Mouse (Mus musculus) gastrocnemius, postnatal 10 days (tissue): ENCODE measurements around the gene Supt4a. TPM values are rescaled to one million over a fixed set of nuclear protein-coding genes. Genes with fewer than 3 reads are reported as not detected.

Experiments used
- DNase-seq: peaks from one replicate; pipeline ENCODE4 v3.0.0; 2021; ENCODE audit warnings: mixed read lengths
- microRNA-seq, 2 experiments: library from miRNA; unstranded; fragments of <30 nt; microRNA quantifications; one replicate each; pipeline ENCODE4 v1.2.0; 2021
- total RNA-seq, 2 experiments: library from RNA; stranded (reverse); gene quantifications; 2 replicates each; pipeline ENCODE4 v1.2.3; 2021

Gene Supt4a
- total RNA-seq, 2 experiments from 2014 or later: 38.6 to 42.6 TPM

DNA sequence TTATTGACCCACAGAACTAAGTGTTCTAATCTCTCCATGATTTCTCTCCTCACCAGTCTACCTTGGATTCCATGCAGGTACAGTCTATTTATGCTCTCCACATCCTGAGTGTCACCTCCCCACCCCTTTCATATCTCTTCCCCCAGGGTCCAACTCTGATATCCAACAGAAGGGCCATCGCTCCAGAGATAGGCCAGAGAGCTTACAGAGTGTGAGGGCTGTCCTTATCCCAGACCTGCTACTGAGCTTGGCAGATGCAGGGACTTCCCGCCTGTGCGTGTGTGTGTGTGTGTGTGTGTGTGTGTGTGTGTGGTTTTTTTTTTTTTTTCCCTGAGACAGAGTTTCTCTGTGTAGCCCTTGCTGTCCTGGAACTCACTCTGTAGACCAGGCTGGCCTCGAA, 31.4 kb downstream of the Supt4a start:
- DNase-seq: no peak

DNA sequence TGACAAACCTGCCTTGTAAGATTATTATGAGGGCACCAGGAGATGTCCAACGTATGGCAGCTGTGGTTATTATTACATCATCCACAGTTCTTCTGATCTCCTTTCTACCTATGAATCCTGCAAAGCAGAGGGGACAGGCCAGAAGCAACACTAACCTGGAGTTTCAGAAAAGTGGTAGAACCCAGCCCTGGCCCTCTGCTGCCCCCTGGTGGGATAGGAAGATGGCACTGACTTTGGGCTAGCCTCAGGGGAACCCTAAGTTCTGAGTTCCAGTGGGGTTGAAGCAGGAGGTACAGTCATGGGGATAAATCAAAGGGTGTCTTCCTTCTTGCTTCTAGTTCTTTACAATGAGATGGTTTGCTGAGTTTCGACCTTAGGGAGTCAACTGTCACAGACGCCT, 33.6 kb downstream of the Supt4a start:
- peak; percentile 77 for DNase-seq

DNA sequence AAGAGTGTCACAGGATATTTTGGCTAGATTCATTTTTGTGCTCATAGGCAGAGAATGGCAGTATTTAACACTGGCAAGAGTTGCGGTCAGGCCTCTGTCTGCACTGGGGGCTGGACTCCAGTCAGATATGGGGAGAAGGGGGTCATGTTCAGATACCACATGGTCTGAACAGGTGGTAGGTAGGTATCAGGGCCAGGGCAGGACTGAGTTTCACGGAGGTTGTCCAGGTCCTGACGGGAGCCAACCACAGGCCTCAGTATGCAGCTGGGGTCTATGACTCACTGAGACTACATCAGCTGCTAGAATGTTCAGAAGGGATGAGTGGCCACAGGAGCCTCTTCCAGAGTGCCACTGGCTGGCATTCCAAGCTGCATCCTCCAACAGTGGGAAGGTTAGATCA, 35.0 kb downstream of the Supt4a start:
- no peak for DNase-seq

- DNase-seq: peak; percentile 31
Observed at GRCm38 (mm10) chr11:87778100-87778765, 40.9 kb downstream of the Supt4a start.

- DNase-seq: no peak
Observed at GRCm38 (mm10) chr11:87778915-87779314, 41.6 kb downstream of the Supt4a start.

DNA sequence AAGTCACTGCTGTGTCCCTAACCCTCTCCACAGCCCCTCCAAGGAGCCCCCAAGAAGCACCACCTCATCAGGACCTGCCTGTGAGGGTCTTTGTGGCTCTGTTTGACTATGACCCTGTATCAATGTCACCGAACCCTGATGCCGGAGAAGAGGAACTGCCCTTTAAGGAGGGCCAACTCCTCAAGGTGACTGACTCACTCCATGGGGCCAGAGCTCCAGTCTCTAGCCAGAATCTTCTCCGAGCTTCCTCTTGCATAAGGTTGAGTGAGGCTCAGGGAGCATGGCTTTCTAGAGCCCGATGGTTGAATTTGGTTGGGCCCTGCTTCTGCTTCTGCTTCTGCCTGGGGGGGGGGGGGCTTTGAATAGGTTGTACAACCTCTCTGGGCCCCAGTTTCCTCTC, 42.0 kb downstream of the Supt4a start:
- DNase-seq: no peak

GRCm38 (mm10) chr11:87780130-87780529, 42.8 kb downstream of the Supt4a start:
- DNase-seq: no peak

GRCm38 (mm10) chr11:87790088-87790487, 52.7 kb downstream of the Supt4a start:
- no peak for DNase-seq

Small RNAs within 50 kb of the gene (microRNA-seq; reads per million reads assigned to microRNA genes)
- gene Mir142 (0 reads per million in 2 experiments), gene Mir142b (0 reads per million in 2 experiments)

Other genes with a start within 250 kb of the Supt4a start
- gene Gm11492, start 170.9 kb upstream of the Supt4a start, total RNA-seq: not detected
- 10 to 100 TPM; 45.9 to 59.6 TPM for gene Sept4, start 168.6 kb upstream of the Supt4a start, total RNA-seq
- 10 to 100 TPM; 10.9 to 13.3 TPM for gene Mtmr4, start 145.4 kb upstream of the Supt4a start, total RNA-seq
- gene Hsf5, start 120.4 kb upstream of the Supt4a start, total RNA-seq: under 1 TPM in 1 of 2 experiments, not detected in 1; 0.05 TPM
- gene Rnf43, start 74.8 kb upstream of the Supt4a start, total RNA-seq: under 1 TPM; 0.07 to 0.16 TPM
- under 1 TPM; 0.27 to 0.38 TPM for gene Tspoap1, start 23.0 kb downstream of the Supt4a start, total RNA-seq
- 1 to 10 TPM in 1 of 2 experiments, not detected in 1; 4.4 TPM for gene Mpo, start 56.0 kb downstream of the Supt4a start, total RNA-seq
- gene Lpo, start 90.7 kb downstream of the Supt4a start, total RNA-seq: not detected
- 1 to 10 TPM; 2.9 to 3.0 TPM for gene Mks1, start 115.7 kb downstream of the Supt4a start, total RNA-seq
- under 1 TPM in 1 of 2 experiments, not detected in 1; 0.47 TPM for gene Epx, start 138.0 kb downstream of the Supt4a start, total RNA-seq
- gene Olfr462, start 154.7 kb downstream of the Supt4a start, total RNA-seq: not detected
- not detected for gene Olfr463, start 159.8 kb downstream of the Supt4a start, total RNA-seq
- gene Olfr464, start 183.4 kb downstream of the Supt4a start, total RNA-seq: not detected
- 100 to 1,000 TPM; 122 to 139 TPM for gene Dynll2, start 250.0 kb downstream of the Supt4a start, total RNA-seq